Mouse (Mus musculus) hindbrain, embryonic 14.5 days (tissue): ENCODE measurements around the gene CK137956. TPM values are rescaled to one million over a fixed set of nuclear protein-coding genes. Genes with fewer than 3 reads are reported as not detected.
A peak's percentile ranks its signal among the peaks of the same experiment; 100 is the strongest.

Experiments
- ATAC-seq: fragments of 200-750 bp; cut with Nextera tagmentation; 2 replicates; pipeline ENCODE4 v1.8.0; 2017; ENCODE audit warnings: moderate number of reproducible peaks, mild to moderate bottlenecking, moderate TSS enrichment, moderate library complexity; ENCODE audit not compliant: low FRiP score
- DNase-seq: peaks from one replicate; pipeline ENCODE4 v3.0.0-alpha.2; 2015; ENCODE audit warnings: low spot score
- H3K27ac ChIP-seq: fragments of 300-500 bp; sonication (generic); 2 replicates; pipeline ENCODE4 v1.5.1; 2014; ENCODE audit warnings: mild to moderate bottlenecking, moderate library complexity
- H3K27me3 ChIP-seq: fragments of 300-500 bp; sonication (generic); 2 replicates; pipeline ENCODE4 v1.6.1; 2014; ENCODE audit warnings: mild to moderate bottlenecking, low read length, mixed read lengths; ENCODE audit not compliant: control insufficient read depth, insufficient read depth
- H3K36me3 ChIP-seq: fragments of 300-500 bp; sonication (generic); replicated peaks from 2 replicates; pipeline ENCODE4 v1.6.1; 2014; ENCODE audit not compliant: control insufficient read depth, insufficient read depth
- H3K4me1 ChIP-seq: fragments of 300-500 bp; sonication (generic); replicated peaks from 2 replicates; pipeline ENCODE4 v1.6.1; 2014; ENCODE audit warnings: antibody characterized with exemption, low read length, mixed read lengths; ENCODE audit not compliant: control insufficient read depth, insufficient read depth
- H3K4me2 ChIP-seq: fragments of 300-500 bp; sonication (generic); replicated peaks from 2 replicates; pipeline ENCODE4 v1.6.1; 2014; ENCODE audit warnings: mild to moderate bottlenecking, moderate library complexity
- H3K4me3 ChIP-seq: fragments of 300-500 bp; sonication (generic); replicated peaks from 2 replicates; pipeline ENCODE4 v1.5.1; 2014; ENCODE audit warnings: mild to moderate bottlenecking, low read length
- H3K9ac ChIP-seq: fragments of 300-500 bp; sonication (generic); 2 replicates; pipeline ENCODE4 v1.6.1; 2014
- H3K9me3 ChIP-seq: fragments of 300-500 bp; sonication (generic); 2 replicates; pipeline ENCODE4 v1.6.1; 2016; ENCODE audit warnings: low read length; ENCODE audit not compliant: control insufficient read depth
- WGBS: fragments of 180-500 bp; shearing (Covaris S2); extraction: QIAGEN DNeasy Blood & Tissue Kit; methylation state at CpG from one replicate; pipeline ENCODE4 v1.1.7; 2014; 5-methylcytosine and 5-hydroxymethylcytosine counted together
- polyA plus RNA-seq: library from polyadenylated mRNA; unstranded; fragments of >200 nt; fragmentation: Nextera tagmentation; extraction: Ambion mirVana; gene quantifications from 2 replicates; pipeline ENCODE4 v1.2.1, GENCODE M21; 2014

CK137956 gene
- polyA plus RNA-seq, 1 experiment from 2014 or later, result 0.75 TPM

DNA sequence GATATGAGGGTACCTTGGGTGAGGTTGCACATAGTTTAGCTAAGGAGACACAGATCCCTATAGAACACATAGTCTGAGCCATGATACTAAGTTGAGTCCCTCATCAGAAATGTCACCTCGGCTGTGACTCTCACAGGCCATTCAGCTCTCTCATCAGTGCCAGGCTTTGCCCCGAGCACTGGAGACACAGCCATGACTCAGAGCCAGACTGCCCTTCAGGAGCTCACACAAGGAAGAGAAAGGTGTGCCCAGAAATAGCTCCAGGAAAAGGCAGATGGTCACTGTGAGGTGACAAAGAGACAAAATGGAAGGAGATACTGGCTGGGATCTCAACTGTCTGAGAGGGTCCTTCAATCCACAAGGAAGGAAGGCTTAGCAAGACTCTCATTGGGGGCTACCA lies 23.1 kb downstream of the CK137956 start:
- H3K4me1 ChIP-seq, result no peaks in the 10 kb centered on the region
- no peak overlapping the region for H3K4me3 ChIP-seq
- no peak overlapping the region for H3K4me2 ChIP-seq
- no peaks in the 10 kb centered on the region for H3K36me3 ChIP-seq
- no peaks in the 10 kb centered on the region for H3K9me3 ChIP-seq
- no peak overlapping the region for H3K9ac ChIP-seq
- 79% methylated on average over 2 of the region's 2 CpGs for WGBS
- DNase-seq (no peak), ATAC-seq (no peak)
- H3K27me3 ChIP-seq, result no peaks in the 10 kb centered on the region
- no peak overlapping the region for H3K27ac ChIP-seq

- no peaks in the 10 kb centered on the region for H3K9me3 ChIP-seq
These were observed 33.3 kb downstream of the CK137956 start for GRCm38 (mm10) chr4:127937474-127937873.

DNA sequence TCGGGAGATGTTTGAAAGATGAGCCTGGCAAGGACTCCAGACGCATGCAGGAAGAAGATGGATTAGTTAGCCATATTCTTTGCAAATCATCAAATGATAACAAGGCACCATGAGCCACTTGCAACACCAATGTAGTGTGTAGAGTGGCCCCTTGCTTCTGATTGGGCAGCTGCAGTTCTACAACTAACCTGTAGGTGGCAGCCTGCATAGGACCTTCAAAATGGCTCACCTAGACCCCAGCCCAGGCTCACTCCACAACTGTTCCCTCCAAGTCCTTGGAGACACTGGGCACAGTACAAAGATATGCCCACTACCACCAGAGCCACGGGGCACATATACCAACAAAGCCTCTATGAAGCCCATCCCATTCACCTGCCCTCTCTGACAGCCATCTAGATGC lies 35.4 kb downstream of the CK137956 start:
- Histone ChIP-seq H3K9me3 (no peaks in the 10 kb centered on the region), H3K4me2 (no peak overlapping the region), H3K4me1 (no peaks in the 10 kb centered on the region), H3K27ac (no peak overlapping the region), H3K9ac (no peak overlapping the region), H3K4me3 (no peak overlapping the region), H3K36me3 (no peaks in the 10 kb centered on the region), H3K27me3 (no peaks in the 10 kb centered on the region)
- DNase-seq, result no peak
- ATAC-seq, result no peak
- whole genome bisulfite sequencing, result 52% methylated on average over 3 of the region's 3 CpGs

More at GRCm38 (mm10) chr4:127937474-127937873, 33.3 kb downstream of the CK137956 start:
- ATAC-seq (no peak), DNase-seq (no peak)
- H3K27me3 ChIP-seq, result no peaks in the 10 kb centered on the region
- H3K4me3 ChIP-seq, result no peak overlapping the region
- H3K27ac ChIP-seq, result no peak overlapping the region
- 87% methylated on average over 7 of the region's 7 CpGs for WGBS
- no peak overlapping the region for H3K9ac ChIP-seq
- no peaks in the 10 kb centered on the region for H3K36me3 ChIP-seq
- no peak overlapping the region for H3K4me2 ChIP-seq
- H3K4me1 ChIP-seq, result no peaks in the 10 kb centered on the region

- Histone ChIP-seq H3K36me3 (no peaks in the 10 kb centered on the region), H3K9ac (no peak overlapping the region), H3K4me3 (no peak overlapping the region), H3K4me2 (no peak overlapping the region), H3K27me3 (no peaks in the 10 kb centered on the region), H3K27ac (no peak overlapping the region), H3K4me1 (no peaks in the 10 kb centered on the region), H3K9me3 (no peaks in the 10 kb centered on the region)
- ATAC-seq, result no peak
- 92% methylated on average over 7 of the region's 7 CpGs for WGBS
- no peak for DNase-seq
These were observed 57.2 kb downstream of the CK137956 start for GRCm38 (mm10) chr4:127913551-127913950.

DNA sequence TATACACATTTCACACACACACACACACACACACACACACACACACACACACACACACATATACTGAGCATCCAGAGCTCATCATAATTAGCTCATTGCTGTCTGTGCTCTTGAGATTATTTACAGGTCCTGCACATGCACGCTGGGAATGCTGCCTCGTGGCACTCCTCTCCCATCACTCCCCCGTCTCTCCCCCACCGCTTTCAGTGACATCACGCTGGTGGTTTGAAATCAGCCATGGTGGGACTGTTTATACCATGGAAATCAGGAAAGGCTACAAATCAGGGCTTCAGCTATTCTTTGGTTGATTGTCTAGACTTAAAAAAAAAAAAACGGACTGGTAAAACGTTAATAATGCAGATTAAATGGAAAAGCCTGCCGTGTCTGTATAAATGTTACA lies 63.6 kb downstream of the CK137956 start:
- no peak overlapping the region for H3K9ac ChIP-seq
- H3K27me3 ChIP-seq, result no peaks in the 10 kb centered on the region
- 52% methylated on average over 8 of the region's 8 CpGs for WGBS
- no peaks in the 10 kb centered on the region for H3K9me3 ChIP-seq
- no peak overlapping the region; the same call in 1 of the 2 replicates for H3K27ac ChIP-seq
- ATAC-seq (no peak), DNase-seq (peak; percentile 30)
- peak overlapping the region; percentile 6; the same call in 1 of the 2 replicates for H3K4me2 ChIP-seq
- H3K36me3 ChIP-seq, result no peaks in the 10 kb centered on the region
- H3K4me3 ChIP-seq, result no peak overlapping the region
- H3K4me1 ChIP-seq, result peaks cover 5% of the 10 kb centered on the region; the same call in 1 of the 2 replicates

DNA sequence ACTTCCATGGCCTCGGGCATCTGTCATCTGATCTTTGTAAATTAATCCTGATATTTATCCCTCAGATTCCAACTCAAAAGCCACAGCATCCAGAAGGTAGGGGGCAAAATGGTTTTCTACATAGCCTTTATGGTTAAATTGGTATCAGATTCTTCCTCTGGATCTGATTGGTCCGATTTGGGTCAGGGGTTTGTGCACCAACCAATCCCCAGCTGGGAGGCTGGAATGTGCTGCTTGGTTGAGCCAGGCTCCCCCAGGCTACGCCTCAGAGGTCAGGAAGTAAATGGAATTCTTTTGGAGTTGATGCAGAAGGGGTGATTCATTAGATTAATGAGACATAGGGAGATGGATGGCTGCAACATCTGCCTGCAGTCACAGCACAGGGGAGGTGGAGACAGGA lies 66.8 kb downstream of the CK137956 start:
- H3K27ac ChIP-seq, result no peak overlapping the region
- H3K9me3 ChIP-seq, result no peaks in the 10 kb centered on the region
- H3K9ac ChIP-seq, result no peak overlapping the region
- DNase-seq (no peak), ATAC-seq (no peak)
- H3K4me2 ChIP-seq, result no peak overlapping the region
- no peaks in the 10 kb centered on the region for H3K27me3 ChIP-seq
- peaks cover 5% of the 10 kb centered on the region; the same call in 1 of the 2 replicates for H3K4me1 ChIP-seq
- no peak overlapping the region for H3K4me3 ChIP-seq
- 67% methylated on average over 3 of the region's 3 CpGs for WGBS
- H3K36me3 ChIP-seq, result no peaks in the 10 kb centered on the region

GRCm38 (mm10) chr4:127900893-127901456 lies 69.8 kb downstream of the CK137956 start:
- DNase-seq, result no peak
- 82% methylated on average over 7 of the region's 7 CpGs for WGBS
- no peaks in the 10 kb centered on the region for H3K27me3 ChIP-seq
- no peak overlapping the region for H3K4me3 ChIP-seq
- no peaks in the 10 kb centered on the region for H3K9me3 ChIP-seq
- no peaks in the 10 kb centered on the region for H3K36me3 ChIP-seq
- H3K9ac ChIP-seq, result no peak overlapping the region
- no peak overlapping the region for H3K4me2 ChIP-seq
- no peak overlapping the region for H3K27ac ChIP-seq
- no peaks in the 10 kb centered on the region for H3K4me1 ChIP-seq
- no peak for ATAC-seq

- Histone ChIP-seq H3K27ac (no peak overlapping the region), H3K9ac (no peak overlapping the region), H3K4me2 (no peak overlapping the region), H3K4me3 (no peak overlapping the region), H3K27me3 (no peaks in the 10 kb centered on the region), H3K4me1 (no peaks in the 10 kb centered on the region), H3K9me3 (peaks cover 9% of the 10 kb centered on the region; the same call in 1 of the 2 replicates), H3K36me3 (no peaks in the 10 kb centered on the region)
- DNase-seq, result no peak
- WGBS, result 90% methylated on average over 7 of the region's 7 CpGs
- ATAC-seq, result no peak
These were observed 81.7 kb downstream of the CK137956 start for GRCm38 (mm10) chr4:127889071-127889470.

DNA sequence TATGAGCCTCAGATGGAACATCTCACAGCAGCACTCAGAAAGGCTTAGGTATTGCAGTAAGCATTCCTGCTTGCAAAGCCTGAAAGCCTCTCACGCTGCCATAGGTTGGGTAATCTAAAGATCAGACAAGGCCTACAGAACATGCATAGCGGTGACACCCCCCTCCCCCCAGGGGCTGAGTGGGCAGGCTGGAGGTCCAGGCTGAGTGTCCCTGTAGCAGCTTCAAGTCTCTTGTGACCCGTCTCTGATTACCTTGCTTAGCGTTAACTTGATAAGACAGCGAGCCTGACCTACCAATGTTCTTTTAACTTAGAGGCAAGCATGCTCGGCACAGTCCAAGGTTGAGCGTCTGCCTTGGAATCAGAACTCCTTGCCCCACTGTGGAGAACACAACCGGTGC lies 91.8 kb downstream of the CK137956 start:
- no peak overlapping the region for H3K27ac ChIP-seq
- DNase-seq, result no peak
- 95% methylated on average over 8 of the region's 8 CpGs for WGBS
- ATAC-seq, result no peak
- no peaks in the 10 kb centered on the region for H3K4me1 ChIP-seq
- H3K4me2 ChIP-seq, result no peak overlapping the region
- H3K9ac ChIP-seq, result no peak overlapping the region
- H3K4me3 ChIP-seq, result no peak overlapping the region
- no peaks in the 10 kb centered on the region; the same call in 1 of the 2 replicates for H3K9me3 ChIP-seq
- H3K27me3 ChIP-seq, result no peaks in the 10 kb centered on the region
- no peaks in the 10 kb centered on the region for H3K36me3 ChIP-seq
